Mouse (Mus musculus): ENCODE measurements at regions not wholly inside any gene's neighbourhood (a gene's known extent, or its start where the extent isn't known, plus 50 kb on each side); places are given as distances from the start of the nearest gene placed in this dataset.

GRCm38 (mm10) chr11:24305691-24306090 is 227.8 kb downstream of the Bcl11a start:
- TF ChIP-seq EP300 (optimal IDR thresholded peaks at IDR 0.05) = no peak
- TF ChIP-seq CTCF (IDR thresholded peaks at IDR 0.05; ENCODE audit: low read depth) = no peak

Data from stomach, postnatal 0 days (tissue).